Mouse (Mus musculus) heart, embryonic 14.5 days (tissue): Measurements from ENCODE around the gene Ttll6. TPM values are rescaled to one million over a fixed set of nuclear protein-coding genes. Genes with fewer than 3 reads are reported as not detected.

Experiments
- ATAC-seq: fragments of 200-750 bp; cut with Nextera tagmentation; 2 replicates; pipeline ENCODE4 v1.8.0; 2017; ENCODE audit warnings: low read depth, moderate TSS enrichment; ENCODE audit not compliant: insufficient number of reproducible peaks, insufficient read depth, low FRiP score
- H3K27ac ChIP-seq, 2 experiments: fragments of 200-500 bp in 1 of 2; fragments of 300-500 bp in 1 of 2; sonication (generic) in 1 of 2; replicated peaks in 1 of 2; 2 replicates each; pipeline ENCODE4 v1.5.1; 2012 to 2014; ENCODE audit warnings: low read depth in 2 of 2, low read length in 2 of 2, control low read depth in 1 of 2, mild to moderate bottlenecking in 1 of 2, mixed read lengths in 1 of 2; ENCODE audit not compliant: control insufficient read depth in 1 of 2, insufficient read depth in 1 of 2
- H3K27me3 ChIP-seq: fragments of 300-500 bp; sonication (generic); 2 replicates; pipeline ENCODE4 v1.6.1; 2014; ENCODE audit warnings: mild to moderate bottlenecking, low read length, control low read depth; ENCODE audit not compliant: control insufficient read depth, insufficient read depth
- H3K36me3 ChIP-seq: fragments of 300-500 bp; sonication (generic); 2 replicates; pipeline ENCODE4 v1.6.1; 2014; ENCODE audit warnings: mild to moderate bottlenecking, control low read depth, low read length, mixed read lengths; ENCODE audit not compliant: control insufficient read depth, insufficient read depth
- H3K4me1 ChIP-seq, 2 experiments: fragments of 200-500 bp in 1 of 2; fragments of 300-500 bp in 1 of 2; sonication (generic) in 1 of 2; 2 replicates each; pipeline ENCODE4 v1.6.1; 2012 to 2014; ENCODE audit warnings: low read length in 2 of 2, control low read depth in 1 of 2, mixed read lengths in 1 of 2; ENCODE audit not compliant: control insufficient read depth in 2 of 2, insufficient read depth in 2 of 2
- H3K4me2 ChIP-seq: fragments of 300-500 bp; sonication (generic); 2 replicates; pipeline ENCODE4 v1.6.1; 2014; ENCODE audit warnings: mild to moderate bottlenecking, low read length
- H3K4me3 ChIP-seq, 2 experiments: fragments of 200-500 bp in 1 of 2; fragments of 300-500 bp in 1 of 2; sonication (generic) in 1 of 2; 2 replicates each; pipeline ENCODE4 v1.5.1; 2012 to 2014; ENCODE audit warnings: low read length in 2 of 2, mild to moderate bottlenecking in 2 of 2, control low read depth in 1 of 2, low read depth in 1 of 2, moderate library complexity in 1 of 2; ENCODE audit not compliant: control insufficient read depth in 1 of 2, insufficient read depth in 1 of 2
- H3K9ac ChIP-seq: fragments of 300-500 bp; sonication (generic); 2 replicates; pipeline ENCODE4 v1.6.1; 2014; ENCODE audit warnings: mild to moderate bottlenecking, low read length
- H3K9me3 ChIP-seq: fragments of 300-500 bp; sonication (generic); 2 replicates; pipeline ENCODE4 v1.6.1; 2016; ENCODE audit warnings: low read length, control low read depth; ENCODE audit not compliant: control insufficient read depth
- WGBS: fragments of 180-500 bp; shearing (Covaris S2); extraction: QIAGEN DNeasy Blood & Tissue Kit; methylation state at CpG from one replicate; pipeline ENCODE4 v1.1.7; 2014; 5-methylcytosine and 5-hydroxymethylcytosine counted together
- polyA plus RNA-seq: library from polyadenylated mRNA; unstranded; fragments of >200 nt; fragmentation: Nextera tagmentation; extraction: Ambion mirVana; gene quantifications from 2 replicates; pipeline ENCODE4 v1.2.1, GENCODE M21; 2014

Gene Ttll6
- polyA plus RNA-seq, 1 experiment from 2014 or later: not detected

DNA sequence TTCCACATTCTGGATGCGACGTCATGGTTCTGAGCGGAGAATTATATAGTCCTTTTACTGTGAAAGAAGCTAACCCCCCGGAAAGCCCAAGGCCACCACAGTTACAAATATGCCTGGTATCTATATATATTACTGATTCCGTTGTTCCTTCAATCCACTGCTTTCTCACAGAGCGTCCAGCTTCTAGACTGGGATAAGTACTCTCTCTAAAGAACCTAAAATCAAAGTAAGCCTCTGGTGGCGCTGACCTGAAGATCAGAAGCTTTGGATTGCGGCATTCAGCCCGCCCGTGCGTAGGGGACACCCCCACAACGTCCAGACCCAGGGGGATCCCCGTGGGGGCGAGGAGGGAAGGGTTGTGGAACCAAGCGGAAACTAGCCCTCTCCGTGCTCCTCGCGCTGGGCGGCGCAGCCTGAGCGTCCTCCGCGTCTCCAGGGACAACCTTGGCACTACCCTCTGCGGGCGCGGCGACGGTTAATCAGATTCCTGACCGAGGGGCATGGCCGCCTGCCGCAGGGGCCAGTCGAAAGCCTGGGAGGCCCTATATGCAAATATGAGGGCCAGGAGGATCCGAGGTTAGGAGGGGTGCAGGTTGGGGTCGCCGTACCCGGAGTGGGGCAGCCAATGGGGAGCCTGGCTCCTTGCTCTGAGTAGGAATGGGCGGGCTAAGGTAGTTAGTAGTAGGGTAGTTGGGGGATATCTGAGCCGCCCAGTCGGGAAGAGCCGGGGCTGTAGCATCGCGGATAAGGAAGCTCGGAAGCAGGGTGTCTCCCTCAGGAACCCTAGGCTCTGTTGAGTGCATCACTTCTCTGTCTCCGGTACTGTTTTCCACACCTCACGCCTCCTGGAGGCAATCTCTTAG lies 9.3 kb upstream of the Ttll6 start:
- peak; percentile 26; the same call in 1 of the 2 replicates for ATAC-seq
- Histone ChIP-seq H3K27ac (no peak overlapping the region), H3K4me2 (peak overlapping the region; percentile 73), H3K9me3 (no peaks in the 10 kb centered on the region), H3K36me3 (no peaks in the 10 kb centered on the region), H3K9ac (peak overlapping the region; percentile 47), H3K27me3 (peaks cover 50% of the 10 kb centered on the region), H3K4me3 (peak overlapping the region; percentile 45), H3K4me1 (peaks cover 4 to 6% of the 10 kb centered on the region in 2 experiments; a peak in 1 of 4 replicates)
- 2% methylated on average over 45 of the region's 45 CpGs for WGBS

DNA sequence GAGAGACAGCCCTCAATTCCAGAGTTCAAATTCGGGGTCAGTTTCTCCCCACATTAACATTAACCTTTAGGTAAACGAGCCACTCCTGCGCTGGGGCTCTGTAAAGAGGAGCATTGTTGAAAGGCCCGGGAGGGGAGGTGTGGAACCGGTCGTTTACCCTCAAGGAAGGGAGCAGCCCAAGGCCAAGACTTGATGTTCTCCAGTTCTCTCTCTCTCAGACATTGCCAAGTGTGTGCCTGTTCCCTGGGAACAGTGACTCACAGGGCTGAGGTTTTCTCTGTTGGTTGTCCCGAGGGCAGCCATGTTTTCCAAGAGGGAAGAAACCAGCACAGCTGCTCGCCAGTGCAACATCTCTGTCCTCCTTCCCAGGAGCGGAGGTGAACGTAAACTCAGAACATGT lies 3.0 kb upstream of the Ttll6 start:
- 56% methylated on average over 10 of the region's 10 CpGs for WGBS
- ATAC-seq: no peak
- Histone ChIP-seq H3K4me1 (peaks cover 0 to 2% of the 10 kb centered on the region in 2 experiments; a peak in 1 of 4 replicates), H3K9me3 (no peaks in the 10 kb centered on the region), H3K36me3 (no peaks in the 10 kb centered on the region), H3K4me3 (no peak overlapping the region), H3K4me2 (no peak overlapping the region), H3K27me3 (peaks cover 41% of the 10 kb centered on the region), H3K27ac (no peak overlapping the region), H3K9ac (no peak overlapping the region)

DNA sequence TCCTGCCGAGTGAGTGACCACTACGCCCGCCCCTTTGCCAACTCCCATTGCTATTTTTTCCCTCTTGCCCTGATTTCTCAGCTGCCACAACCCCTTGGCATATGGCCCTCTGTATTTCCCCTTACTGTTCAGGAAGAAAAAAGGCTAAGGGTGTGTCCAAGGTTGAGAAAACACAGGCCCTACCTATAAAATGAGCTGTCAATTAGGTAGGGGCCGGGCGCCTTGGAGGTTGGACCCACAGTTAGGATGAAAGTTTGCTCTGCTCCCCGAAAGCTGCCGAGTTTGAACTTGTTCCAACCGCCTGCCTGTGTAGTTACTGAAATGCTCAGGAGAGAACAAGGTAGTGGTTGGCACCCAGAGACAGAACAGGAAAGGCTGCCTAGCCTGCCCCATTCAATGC lies 2.3 kb downstream of the Ttll6 start:
- ATAC-seq: no peak
- Histone ChIP-seq H3K36me3 (no peaks in the 10 kb centered on the region), H3K27me3 (peaks cover 33% of the 10 kb centered on the region), H3K4me3 (no peak overlapping the region), H3K9me3 (no peaks in the 10 kb centered on the region), H3K4me2 (no peak overlapping the region), H3K4me1 (peaks cover 0 to 2% of the 10 kb centered on the region in 2 experiments; a peak in 1 of 4 replicates), H3K9ac (no peak overlapping the region), H3K27ac (no peak overlapping the region)
- 83% methylated on average over 8 of the region's 8 CpGs for WGBS

DNA sequence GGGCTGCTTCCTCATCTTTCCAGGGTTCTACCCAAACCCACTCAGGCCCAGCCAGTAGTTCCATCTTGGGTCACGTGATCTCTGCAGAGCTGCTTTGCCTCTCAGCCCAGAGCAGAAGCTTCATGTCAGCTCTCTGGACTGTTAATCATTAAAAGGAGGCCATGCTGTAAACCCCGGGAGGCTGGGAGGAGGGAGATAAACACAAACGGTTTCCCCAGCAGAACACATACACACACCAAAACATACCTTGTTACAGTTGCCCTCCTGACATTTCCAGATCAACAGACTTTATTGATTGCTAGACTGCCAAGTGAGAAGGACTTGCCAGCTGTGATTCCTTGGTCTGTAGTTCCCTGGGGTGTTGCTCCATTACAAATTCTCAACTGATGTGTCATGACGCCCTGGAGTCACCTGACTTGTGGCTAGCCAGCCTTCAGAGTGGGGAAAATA lies 7.2 kb downstream of the Ttll6 start:
- H3K4me1 ChIP-seq: peaks cover 0 to under 1% of the 10 kb centered on the region in 2 experiments; a peak in 1 of 4 replicates
- 19% methylated on average over 4 of the region's 4 CpGs for WGBS
- H3K9me3 ChIP-seq: no peaks in the 10 kb centered on the region
- no peak overlapping the region for H3K9ac ChIP-seq
- no peak overlapping the region for H3K27ac ChIP-seq
- H3K4me2 ChIP-seq: no peak overlapping the region
- H3K4me3 ChIP-seq: no peak overlapping the region
- H3K27me3 ChIP-seq: peaks cover 27% of the 10 kb centered on the region
- no peaks in the 10 kb centered on the region for H3K36me3 ChIP-seq
- no peak for ATAC-seq

DNA sequence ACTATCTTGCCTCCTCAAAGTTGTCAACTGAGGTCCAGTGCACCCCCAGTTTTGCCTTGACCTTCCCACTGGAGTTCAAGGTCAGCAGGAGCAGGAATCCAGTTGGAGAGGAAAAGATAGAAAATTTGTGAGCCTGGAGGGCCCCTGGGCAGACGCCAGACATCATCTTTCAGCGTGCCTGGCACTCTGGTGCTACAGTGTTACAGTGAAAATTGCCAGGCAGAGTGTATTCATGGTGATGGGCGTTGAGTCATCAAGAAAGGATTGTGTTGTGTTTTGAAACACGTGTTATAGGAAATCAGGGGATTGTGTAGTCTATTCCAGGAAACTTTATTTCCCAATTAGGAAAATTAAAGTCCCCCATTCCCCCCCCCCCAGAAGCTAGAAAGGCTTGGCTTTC lies 10.2 kb downstream of the Ttll6 start:
- Histone ChIP-seq H3K4me3 (no peak overlapping the region), H3K9me3 (no peaks in the 10 kb centered on the region), H3K27me3 (peaks cover 54% of the 10 kb centered on the region), H3K27ac (no peak overlapping the region), H3K9ac (no peak overlapping the region), H3K4me2 (no peak overlapping the region), H3K36me3 (no peaks in the 10 kb centered on the region), H3K4me1 (peaks cover 0 to 5% of the 10 kb centered on the region in 2 experiments; a peak in 1 of 4 replicates)
- ATAC-seq: no peak
- WGBS: 53% methylated on average over 4 of the region's 4 CpGs

DNA sequence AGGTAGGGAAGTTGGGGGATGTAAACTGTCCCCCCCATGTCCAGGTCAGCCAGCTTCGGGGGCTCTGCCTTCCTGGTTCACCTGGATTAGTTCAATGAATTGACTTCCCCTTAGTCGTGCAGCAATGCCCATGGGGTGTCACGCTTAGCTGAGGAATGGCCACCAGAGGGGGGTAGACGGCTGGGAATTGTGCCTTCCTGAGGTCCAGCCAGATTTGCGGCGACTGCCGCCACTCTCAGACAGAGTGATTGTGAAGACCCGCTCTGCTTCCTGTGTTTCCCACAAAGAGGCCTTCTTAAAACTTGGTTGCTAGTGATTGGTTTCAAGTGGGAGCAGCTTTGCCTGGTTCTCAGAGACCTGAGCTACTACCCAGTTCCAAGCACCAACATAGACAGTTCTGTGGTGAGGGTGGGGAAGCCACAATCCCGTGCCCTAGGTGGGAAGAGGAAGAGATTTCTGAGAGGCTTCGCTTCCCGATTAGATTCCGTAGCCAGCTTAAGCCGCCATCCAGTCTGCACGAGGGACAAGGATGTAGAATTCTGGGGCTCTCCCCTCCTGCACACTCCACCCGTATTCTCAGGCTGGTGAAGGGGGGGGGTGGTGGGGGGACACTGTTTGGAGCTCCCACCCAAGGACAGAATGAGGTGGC lies 12.2 kb downstream of the Ttll6 start:
- H3K4me3 ChIP-seq: peak overlapping the region in 1 of 2 experiments; percentile 16; a peak in 1 of 4 replicates
- ATAC-seq: no peak
- peak overlapping the region; percentile 59 for H3K4me2 ChIP-seq
- no peaks in the 10 kb centered on the region for H3K36me3 ChIP-seq
- no peaks in the 10 kb centered on the region for H3K9me3 ChIP-seq
- H3K27me3 ChIP-seq: peaks cover 56% of the 10 kb centered on the region
- WGBS: 2% methylated on average over 15 of the region's 15 CpGs
- H3K27ac ChIP-seq: no peak overlapping the region
- peaks cover 0 to 5% of the 10 kb centered on the region in 2 experiments; a peak in 1 of 4 replicates for H3K4me1 ChIP-seq
- 0 out of 2 replicates have a peak overlapping the region, but pooled peaks have one; percentile 25 for H3K9ac ChIP-seq

DNA sequence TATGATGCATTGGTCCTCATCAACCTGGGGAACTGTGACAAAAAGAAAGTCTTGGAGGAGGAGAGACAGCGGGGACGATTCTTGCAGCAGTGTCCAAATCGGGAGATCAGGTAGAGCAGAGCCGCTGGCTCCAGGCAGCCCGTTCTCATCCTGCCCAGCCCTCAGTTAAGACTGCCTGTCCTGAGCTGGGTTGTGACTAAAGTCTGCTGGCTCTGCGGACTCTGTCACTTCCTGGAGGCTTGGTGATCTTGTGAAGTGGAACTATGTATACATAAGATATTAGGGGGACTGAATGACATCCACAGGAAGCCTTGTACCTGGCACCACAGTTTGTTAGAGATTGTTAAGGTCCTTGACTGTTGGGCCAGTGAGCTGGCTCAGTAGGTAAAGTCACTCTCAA lies 13.9 kb downstream of the Ttll6 start:
- H3K4me2 ChIP-seq: no peak overlapping the region
- peaks cover 0 to 5% of the 10 kb centered on the region in 2 experiments; a peak in 1 of 4 replicates for H3K4me1 ChIP-seq
- H3K27ac ChIP-seq: no peak overlapping the region
- WGBS: 63% methylated on average over 6 of the region's 6 CpGs
- H3K9me3 ChIP-seq: no peaks in the 10 kb centered on the region
- peaks cover 63% of the 10 kb centered on the region for H3K27me3 ChIP-seq
- no peak overlapping the region for H3K9ac ChIP-seq
- H3K4me3 ChIP-seq: no peak overlapping the region
- ATAC-seq: no peak
- no peaks in the 10 kb centered on the region for H3K36me3 ChIP-seq
